Mouse (Mus musculus) ES-Bruce4 (cell line): ENCODE measurements around the gene Garnl3. TPM values are rescaled to one million over a fixed set of nuclear protein-coding genes. Genes with fewer than 3 reads are reported as not detected.
"Not testable (repeated sequence)": the region's sequence is repeated elsewhere in the genome, so short reads cannot be mapped to it uniquely, and the experiment has no call there.

Experiments used
- H3K27ac ChIP-seq: 2 replicates; pipeline ENCODE4 v1.5.1; 2012; ENCODE audit warnings: low read length, inconsistent platforms; ENCODE audit not compliant: insufficient read depth
- H3K27me3 ChIP-seq: 2 replicates; pipeline ENCODE4 v1.6.1; 2012; ENCODE audit warnings: mild to moderate bottlenecking, low read length, inconsistent platforms; ENCODE audit not compliant: control insufficient read depth, poor library complexity, insufficient read depth, severe bottlenecking
- H3K36me3 ChIP-seq: 2 replicates; pipeline ENCODE4 v1.6.1; 2012; ENCODE audit warnings: inconsistent platforms, mild to moderate bottlenecking, low read length, moderate library complexity; ENCODE audit not compliant: control insufficient read depth, poor library complexity, insufficient read depth, severe bottlenecking
- H3K4me1 ChIP-seq: one replicate; pipeline ENCODE4 v1.8.1; 2011; ENCODE audit warnings: low read length; ENCODE audit not compliant: control insufficient read depth, insufficient read depth
- H3K4me3 ChIP-seq: 2 replicates; pipeline ENCODE4 v1.5.1; 2011; ENCODE audit warnings: low read depth, mild to moderate bottlenecking, low read length
- H3K9ac ChIP-seq: 2 replicates; pipeline ENCODE4 v1.6.1; 2012; ENCODE audit warnings: low read depth, mild to moderate bottlenecking, inconsistent platforms; ENCODE audit not compliant: poor library complexity, severe bottlenecking
- H3K9me3 ChIP-seq: replicated peaks from 2 replicates; pipeline ENCODE4 v1.6.1; 2012; ENCODE audit warnings: mild to moderate bottlenecking, low read length, inconsistent platforms; ENCODE audit not compliant: control insufficient read depth, poor library complexity, insufficient read depth, severe bottlenecking
- CTCF ChIP-seq: IDR thresholded peaks from one replicate; pipeline ENCODE4 v1.8.1; 2011; ENCODE audit warnings: low read depth, low read length
- EP300 ChIP-seq: IDR thresholded peaks from 2 replicates; pipeline ENCODE4 v1.6.1; 2011; ENCODE audit warnings: low read depth, low read length; ENCODE audit not compliant: insufficient read depth
- POLR2A ChIP-seq: IDR thresholded peaks from one replicate; pipeline ENCODE4 v1.8.1; 2011; ENCODE audit warnings: low read length; ENCODE audit not compliant: insufficient read depth
- polyA plus RNA-seq: library from polyadenylated mRNA; stranded (reverse); fragments of >200 nt; gene quantifications from 2 replicates; pipeline ENCODE4 v1.2.4, GENCODE M21; 2011; ENCODE audit warnings: low read depth; ENCODE audit not compliant: missing spikeins, insufficient read depth, insufficient read length

The Garnl3 gene
- polyA plus RNA-seq, 1 experiment, result 29.1 TPM

GRCm38 (mm10) chr2:33014877-33015276 lies 116.6 kb downstream of the Garnl3 start:
- no peak overlapping the region for H3K4me3 ChIP-seq
- no peak overlapping the region for H3K9ac ChIP-seq
- no peaks in the 10 kb centered on the region for H3K9me3 ChIP-seq
- H3K27me3 ChIP-seq, result no peaks in the 10 kb centered on the region
- no peak for TF ChIP-seq POLR2A
- no peak for TF ChIP-seq CTCF
- TF ChIP-seq EP300, result no peak
- no peak overlapping the region for H3K27ac ChIP-seq
- no peaks in the 10 kb centered on the region for H3K4me1 ChIP-seq
- no peaks in the 10 kb centered on the region for H3K36me3 ChIP-seq

DNA sequence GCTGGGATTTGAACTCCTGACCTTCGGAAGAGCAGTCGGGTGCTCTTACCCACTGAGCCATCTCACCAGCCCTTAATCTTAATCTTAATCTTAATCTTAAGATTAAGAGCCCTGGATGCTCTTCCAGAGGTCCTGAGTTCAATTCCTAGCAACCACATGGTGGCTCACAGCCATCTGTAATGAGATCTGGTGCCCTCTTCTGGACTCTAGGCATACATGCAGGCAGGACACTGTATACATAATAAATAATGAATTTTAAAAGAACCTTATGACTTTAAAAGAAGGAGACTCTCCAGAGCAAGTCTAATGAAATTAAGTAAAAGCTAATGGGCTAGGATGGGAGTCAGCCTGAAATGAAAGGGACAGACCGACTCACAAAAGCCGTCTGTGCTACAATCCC lies 122.4 kb downstream of the Garnl3 start:
- H3K4me3 ChIP-seq, H3K9me3 ChIP-seq, H3K27ac ChIP-seq, H3K27me3 ChIP-seq, H3K4me1 ChIP-seq, H3K9ac ChIP-seq, H3K36me3 ChIP-seq: not testable (repeated sequence)
- TF ChIP-seq CTCF, result peak; percentile 1

DNA sequence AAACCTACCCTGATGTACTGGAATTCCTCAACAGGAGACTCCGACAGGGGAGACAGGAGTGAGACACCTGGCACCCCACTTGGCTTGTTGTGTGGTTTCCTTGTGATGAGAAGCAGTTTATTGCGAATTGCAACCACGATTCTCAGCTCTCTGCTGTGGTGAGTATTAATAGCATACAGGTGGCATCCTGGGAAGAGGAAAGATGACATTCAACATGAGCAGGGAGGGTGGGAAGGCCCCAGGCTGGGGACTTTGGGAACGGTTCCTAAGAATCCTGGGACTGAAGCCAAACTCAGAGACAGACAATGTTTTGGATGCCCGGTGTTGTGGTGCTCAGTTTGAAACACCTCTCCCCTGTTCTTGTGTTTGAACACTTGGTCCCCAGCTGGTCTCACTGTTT lies 126.4 kb downstream of the Garnl3 start:
- H3K4me3 ChIP-seq, result no peak overlapping the region
- H3K9ac ChIP-seq, result no peak overlapping the region
- no peaks in the 10 kb centered on the region for H3K36me3 ChIP-seq
- H3K9me3 ChIP-seq, result no peaks in the 10 kb centered on the region
- TF ChIP-seq EP300 (no peak), POLR2A (no peak), CTCF (no peak)
- H3K27ac ChIP-seq, result no peak overlapping the region
- no peaks in the 10 kb centered on the region for H3K4me1 ChIP-seq
- no peaks in the 10 kb centered on the region for H3K27me3 ChIP-seq

GRCm38 (mm10) chr2:33002144-33002543 lies 129.3 kb downstream of the Garnl3 start:
- Histone ChIP-seq H3K9ac (no peak overlapping the region), H3K27ac (no peak overlapping the region), H3K27me3 (no peaks in the 10 kb centered on the region), H3K4me3 (no peak overlapping the region), H3K36me3 (no peaks in the 10 kb centered on the region), H3K9me3 (no peaks in the 10 kb centered on the region), H3K4me1 (no peaks in the 10 kb centered on the region)
- no peak for TF ChIP-seq CTCF
- no peak for TF ChIP-seq POLR2A
- no peak for TF ChIP-seq EP300

- H3K27me3 ChIP-seq, result no peaks in the 10 kb centered on the region
- H3K9ac ChIP-seq, result no peak overlapping the region
- H3K36me3 ChIP-seq, result no peaks in the 10 kb centered on the region
- H3K4me1 ChIP-seq, result no peaks in the 10 kb centered on the region
- H3K27ac ChIP-seq, result no peak overlapping the region
- no peak overlapping the region for H3K4me3 ChIP-seq
- H3K9me3 ChIP-seq, result no peaks in the 10 kb centered on the region
- TF ChIP-seq POLR2A (no peak), CTCF (no peak), EP300 (no peak)
Measured at GRCm38 (mm10) chr2:32999752-33000151, 131.7 kb downstream of the Garnl3 start.

- no peaks in the 10 kb centered on the region for H3K4me1 ChIP-seq
- H3K36me3 ChIP-seq, result no peaks in the 10 kb centered on the region
- no peaks in the 10 kb centered on the region for H3K9me3 ChIP-seq
- H3K9ac ChIP-seq, result no peak overlapping the region
- no peaks in the 10 kb centered on the region for H3K27me3 ChIP-seq
- H3K27ac ChIP-seq, result no peak overlapping the region
- TF ChIP-seq CTCF (no peak), POLR2A (no peak), EP300 (no peak)
- no peak overlapping the region for H3K4me3 ChIP-seq
Measured at GRCm38 (mm10) chr2:32997792-32998191, 133.7 kb downstream of the Garnl3 start.
